Mouse (Mus musculus) midbrain, embryonic 10.5 days (tissue): ENCODE measurements at regions not wholly inside any gene's neighbourhood (a gene's known extent, or its start where the extent isn't known, plus 50 kb on each side); places are given as distances from the start of the nearest gene placed in this dataset.

ENCODE experiments used
- DNase-seq: peaks from one replicate; pipeline ENCODE4 v3.0.0-alpha.2; 2017; ENCODE audit warnings: low spot score
- H3K27ac ChIP-seq: fragments of 300-500 bp; sonication (generic); replicated peaks from 2 replicates; pipeline ENCODE4 v1.5.1; 2016; ENCODE audit warnings: mild to moderate bottlenecking
- H3K27me3 ChIP-seq: fragments of 300-500 bp; sonication (generic); 2 replicates; pipeline ENCODE4 v1.6.1; 2016; ENCODE audit warnings: low read depth, mild to moderate bottlenecking; ENCODE audit not compliant: poor library complexity, severe bottlenecking
- H3K36me3 ChIP-seq: fragments of 300-500 bp; sonication (generic); 2 replicates; pipeline ENCODE4 v1.6.1; 2016; ENCODE audit warnings: mild to moderate bottlenecking, moderate library complexity
- H3K4me1 ChIP-seq: fragments of 300-500 bp; sonication (generic); 2 replicates; pipeline ENCODE4 v1.6.1; 2016
- H3K4me3 ChIP-seq: fragments of 300-500 bp; sonication (generic); 2 replicates; pipeline ENCODE4 v1.5.1; 2016; ENCODE audit warnings: mild to moderate bottlenecking, moderate library complexity
- H3K9me3 ChIP-seq: fragments of 300-500 bp; sonication (generic); replicated peaks from 2 replicates; pipeline ENCODE4 v1.6.1; 2016; ENCODE audit warnings: mild to moderate bottlenecking
- WGBS: fragments of 180-500 bp; shearing (Covaris S2); methylation state at CpG from one replicate; pipeline ENCODE4 v1.1.7; 2016; 5-methylcytosine and 5-hydroxymethylcytosine counted together

DNA sequence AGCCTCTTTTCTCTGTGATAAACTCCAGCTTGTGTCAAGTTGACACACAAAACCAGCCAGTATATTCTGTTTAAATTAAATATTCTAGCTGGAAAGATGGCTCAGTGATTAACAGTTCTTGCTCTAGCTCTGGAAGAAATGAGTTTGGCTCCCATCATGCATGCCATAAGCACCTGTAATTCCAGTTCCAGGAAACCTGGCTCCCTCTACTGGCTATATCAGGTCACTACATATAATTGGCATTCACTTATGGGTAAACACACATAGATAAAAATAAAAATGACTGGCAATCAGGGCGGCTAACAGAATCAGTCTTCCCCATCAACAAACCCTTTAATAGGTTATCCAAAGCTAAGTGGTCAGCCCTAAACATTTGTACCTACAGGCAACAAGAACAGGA lies 194.2 kb downstream of the Alx1 start:
- Histone ChIP-seq H3K36me3 (no peaks in the 10 kb centered on the region), H3K27me3 (no peaks in the 10 kb centered on the region), H3K4me3 (no peak overlapping the region), H3K9me3 (no peaks in the 10 kb centered on the region), H3K27ac (no peak overlapping the region), H3K4me1 (no peaks in the 10 kb centered on the region)
- 54% methylated on average over 1 of the region's 1 CpGs for WGBS
- DNase-seq = no peak

DNA sequence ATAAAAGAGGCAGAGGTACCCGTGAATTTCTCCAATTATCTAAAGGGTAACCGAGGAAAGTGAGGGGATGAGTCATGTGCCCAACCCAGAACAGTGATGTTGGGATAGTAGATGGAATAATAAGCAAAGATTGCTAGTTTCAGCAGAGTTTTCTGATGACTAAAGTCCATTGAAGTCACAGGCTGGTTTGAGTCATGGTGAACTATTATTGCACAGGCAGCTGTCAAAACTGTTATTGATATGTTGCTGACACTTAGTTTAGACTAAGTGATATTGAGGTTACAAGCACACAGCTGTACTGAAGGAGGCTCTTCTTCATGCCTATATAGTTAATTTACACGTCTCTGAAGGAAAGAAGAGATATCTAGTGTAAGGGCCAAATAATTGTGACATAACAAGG lies 200.4 kb downstream of the Alx1 start:
- H3K27me3 ChIP-seq = no peaks in the 10 kb centered on the region

DNA sequence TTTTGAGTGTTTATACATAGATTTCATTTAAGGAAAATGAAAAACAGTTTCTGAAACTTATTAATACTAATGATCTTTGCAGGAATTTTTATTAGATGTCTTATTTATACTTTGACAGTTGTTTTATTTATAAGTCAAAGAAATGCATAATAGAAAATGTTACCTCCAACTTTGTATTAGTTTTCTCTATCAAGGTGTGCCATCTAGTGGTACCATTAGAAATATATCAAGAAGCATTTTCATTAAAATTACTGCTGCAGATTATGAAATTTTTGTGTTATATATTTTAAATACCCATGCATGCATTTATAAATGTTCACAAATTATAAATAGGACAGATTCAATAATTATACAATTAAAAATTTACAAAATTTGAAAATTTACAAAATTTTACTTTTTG lies 206.6 kb downstream of the Alx1 start:
- Histone ChIP-seq H3K27me3 (no peaks in the 10 kb centered on the region), H3K9me3 (no peaks in the 10 kb centered on the region), H3K27ac (no peak overlapping the region), H3K4me1 (no peaks in the 10 kb centered on the region), H3K4me3 (no peak overlapping the region), H3K36me3 (no peaks in the 10 kb centered on the region)
- DNase-seq = no peak

More for the DNA sequence above, 200.4 kb downstream of the Alx1 start:
- H3K9me3 ChIP-seq = no peaks in the 10 kb centered on the region
- DNase-seq = no peak
- no peak overlapping the region for H3K4me3 ChIP-seq
- no peak overlapping the region for H3K27ac ChIP-seq
- no peaks in the 10 kb centered on the region for H3K4me1 ChIP-seq
- no peaks in the 10 kb centered on the region for H3K36me3 ChIP-seq
- 75% methylated on average over 3 of the region's 3 CpGs for WGBS

DNA sequence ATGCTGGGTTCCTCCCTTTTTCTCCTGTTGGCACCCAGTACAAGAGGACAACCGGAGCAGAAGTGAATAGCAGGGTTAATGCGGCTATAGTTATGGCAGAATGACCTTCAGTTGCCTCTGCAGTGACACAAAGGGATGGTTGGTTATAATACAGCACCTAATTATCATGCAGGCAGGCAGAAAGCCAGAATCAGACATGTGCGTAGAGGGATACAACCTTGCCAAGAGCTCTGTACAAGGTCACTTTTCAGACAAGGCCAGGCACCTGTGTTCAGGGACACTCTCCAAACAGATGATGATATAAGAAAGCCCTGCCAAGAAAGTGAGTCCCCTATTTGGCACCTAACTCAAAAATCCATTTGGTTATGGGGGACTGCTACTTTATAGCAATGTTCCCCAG lies 228.6 kb downstream of the Alx1 start:
- Histone ChIP-seq H3K36me3 (no peaks in the 10 kb centered on the region), H3K27ac (no peak overlapping the region), H3K4me1 (no peaks in the 10 kb centered on the region), H3K4me3 (no peak overlapping the region), H3K9me3 (no peaks in the 10 kb centered on the region), H3K27me3 (no peaks in the 10 kb centered on the region)
- 80% methylated on average over 3 of the region's 3 CpGs for WGBS
- no peak for DNase-seq

DNA sequence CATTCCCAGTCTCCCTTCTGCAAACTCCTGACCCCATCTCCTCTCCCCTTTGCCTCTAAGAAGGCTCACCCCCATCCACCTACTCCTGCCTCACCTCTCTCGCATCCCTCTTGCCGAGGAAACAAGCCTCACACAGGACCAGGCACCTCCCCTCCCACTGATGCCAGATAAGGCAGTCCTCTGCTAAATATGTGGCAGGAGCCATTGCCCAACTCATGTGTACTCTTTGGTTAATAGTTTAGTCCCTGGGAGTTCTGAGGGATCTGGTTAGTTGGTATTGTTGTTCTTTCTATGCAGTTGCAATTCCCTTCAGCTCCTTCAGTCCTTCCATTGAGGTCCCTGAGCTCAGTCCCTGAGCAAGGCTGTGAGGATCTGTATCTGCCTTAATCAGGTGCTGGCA lies 250.8 kb downstream of the Alx1 start:
- WGBS = 74% methylated on average over 2 of the region's 2 CpGs
- no peak for DNase-seq
- H3K4me3 ChIP-seq = no peak overlapping the region
- H3K4me1 ChIP-seq = no peaks in the 10 kb centered on the region
- no peak overlapping the region for H3K27ac ChIP-seq
- H3K36me3 ChIP-seq = no peaks in the 10 kb centered on the region
- no peaks in the 10 kb centered on the region for H3K9me3 ChIP-seq
- H3K27me3 ChIP-seq = no peaks in the 10 kb centered on the region

DNA sequence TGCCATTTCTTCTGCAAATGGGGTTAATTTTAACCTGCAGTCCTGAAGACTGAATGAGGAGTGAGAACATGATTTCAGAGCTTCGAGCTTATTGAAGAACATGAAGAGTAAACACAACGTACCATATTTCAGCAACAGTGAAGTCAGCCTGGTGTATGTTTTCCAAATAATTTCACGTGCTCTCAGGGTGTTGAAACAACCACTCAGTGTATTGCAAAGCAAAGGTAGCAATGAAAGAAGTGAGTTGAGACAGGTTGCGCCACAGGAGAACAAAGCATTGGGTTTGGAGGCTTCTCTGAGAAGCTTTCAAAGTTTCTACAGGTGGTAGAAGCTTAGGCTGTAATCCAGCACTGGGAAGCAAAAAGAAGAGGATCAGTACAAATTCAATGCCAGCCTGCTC lies 251.7 kb downstream of the Rassf9 start:
- H3K36me3 ChIP-seq = no peaks in the 10 kb centered on the region
- DNase-seq = no peak
- WGBS = 85% methylated on average over 4 of the region's 4 CpGs
- H3K4me3 ChIP-seq = no peak overlapping the region
- H3K9me3 ChIP-seq = no peaks in the 10 kb centered on the region
- H3K27me3 ChIP-seq = no peaks in the 10 kb centered on the region
- H3K27ac ChIP-seq = no peak overlapping the region
- H3K4me1 ChIP-seq = no peaks in the 10 kb centered on the region

DNA sequence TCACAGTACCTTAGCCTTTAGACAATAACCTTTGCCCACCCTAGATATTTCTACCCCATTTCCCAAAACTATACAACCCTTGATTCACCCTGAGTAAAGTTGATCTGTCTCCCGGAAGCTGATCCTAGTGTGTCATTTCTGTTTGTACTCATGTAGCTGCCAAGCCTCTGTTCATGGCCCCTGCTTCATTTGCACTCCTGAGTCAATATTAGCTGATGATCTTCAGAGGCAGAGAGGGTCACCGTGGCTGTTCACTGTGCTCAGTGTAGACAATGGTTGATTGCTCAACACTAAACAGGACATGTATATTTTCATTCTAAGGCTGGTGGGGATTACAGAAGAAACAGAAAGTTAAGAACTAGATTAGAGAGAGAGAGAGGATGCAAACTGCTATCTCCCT lies 250.4 kb downstream of the Rassf9 start:
- no peak for DNase-seq
- Histone ChIP-seq H3K9me3 (no peaks in the 10 kb centered on the region), H3K27me3 (no peaks in the 10 kb centered on the region), H3K27ac (no peak overlapping the region), H3K36me3 (no peaks in the 10 kb centered on the region), H3K4me1 (no peaks in the 10 kb centered on the region), H3K4me3 (no peak overlapping the region)
- 70% methylated on average over 2 of the region's 2 CpGs for WGBS

DNA sequence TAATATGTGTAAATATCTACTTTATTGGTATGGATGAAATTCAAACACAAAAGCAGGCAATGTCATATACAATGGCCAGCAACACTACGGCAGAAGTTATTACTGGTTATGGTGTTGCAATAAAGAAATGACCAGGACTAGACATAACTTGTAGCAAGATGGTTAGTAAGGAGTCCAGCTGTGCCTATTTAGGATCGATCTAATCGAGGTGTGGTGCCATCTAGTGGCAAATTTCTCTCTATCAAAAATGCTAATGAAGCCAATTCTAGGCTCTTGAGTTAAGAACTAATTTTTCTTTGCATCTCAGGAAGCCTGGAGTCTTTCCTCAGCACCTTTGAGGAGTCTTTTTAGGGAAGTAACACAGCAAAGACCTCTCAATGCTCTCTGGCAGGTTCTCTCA lies 223.2 kb downstream of the Rassf9 start:
- H3K9me3 ChIP-seq = no peaks in the 10 kb centered on the region
- H3K36me3 ChIP-seq = no peaks in the 10 kb centered on the region
- no peak overlapping the region for H3K27ac ChIP-seq
- WGBS = 69% methylated on average over 3 of the region's 3 CpGs
- DNase-seq = no peak
- H3K4me1 ChIP-seq = peaks cover 5% of the 10 kb centered on the region
- no peak overlapping the region for H3K4me3 ChIP-seq
- no peaks in the 10 kb centered on the region for H3K27me3 ChIP-seq

DNA sequence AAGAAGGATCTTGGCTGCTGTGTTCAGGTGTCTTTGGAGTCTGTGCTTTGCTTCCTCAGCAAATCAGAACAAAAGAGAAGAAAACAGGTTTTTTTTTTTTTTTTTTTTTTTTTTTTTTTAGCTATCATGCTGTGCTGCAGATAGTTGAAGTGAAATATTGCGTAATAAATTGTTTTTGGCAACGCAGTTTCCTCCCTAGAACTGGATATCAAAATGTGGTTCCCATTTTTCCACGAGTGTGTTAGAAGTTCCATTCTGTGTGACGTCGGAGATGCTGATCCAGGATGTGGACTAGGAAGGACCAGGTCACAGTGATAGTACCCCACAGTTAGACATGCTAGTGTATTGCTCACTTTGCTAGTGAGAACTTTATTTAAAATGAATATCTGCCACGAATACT lies 220.4 kb downstream of the Rassf9 start:
- Histone ChIP-seq H3K4me3 (no peak overlapping the region), H3K9me3 (no peaks in the 10 kb centered on the region), H3K4me1 (peaks cover 5% of the 10 kb centered on the region), H3K36me3 (no peaks in the 10 kb centered on the region), H3K27ac (no peak overlapping the region), H3K27me3 (no peaks in the 10 kb centered on the region)
- WGBS = 91% methylated on average over 6 of the region's 6 CpGs
- DNase-seq = no peak

DNA sequence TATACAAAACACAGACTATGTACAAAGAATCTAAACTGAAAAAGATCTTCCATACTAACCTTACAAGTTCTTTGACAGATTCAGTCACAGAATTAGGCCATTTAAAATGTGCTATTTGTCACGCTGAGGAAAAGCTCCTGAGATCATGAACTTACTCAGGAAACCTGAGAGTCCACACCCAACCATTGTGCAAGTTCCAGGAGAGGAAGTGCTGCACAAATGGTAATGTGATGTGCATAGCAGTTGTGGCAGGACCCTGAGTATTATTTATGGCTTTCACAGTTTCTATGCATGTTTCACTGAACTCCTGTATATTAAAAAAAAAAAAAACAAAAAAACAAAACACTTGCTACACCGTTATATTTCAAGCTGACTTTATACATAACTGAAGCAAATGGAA lies 200.2 kb downstream of the Rassf9 start:
- no peak overlapping the region for H3K4me3 ChIP-seq
- no peak overlapping the region for H3K27ac ChIP-seq
- H3K9me3 ChIP-seq = no peaks in the 10 kb centered on the region
- no peak for DNase-seq
- no peaks in the 10 kb centered on the region for H3K36me3 ChIP-seq
- H3K27me3 ChIP-seq = no peaks in the 10 kb centered on the region
- 86% methylated on average over 2 of the region's 2 CpGs for WGBS
- H3K4me1 ChIP-seq = no peaks in the 10 kb centered on the region

DNA sequence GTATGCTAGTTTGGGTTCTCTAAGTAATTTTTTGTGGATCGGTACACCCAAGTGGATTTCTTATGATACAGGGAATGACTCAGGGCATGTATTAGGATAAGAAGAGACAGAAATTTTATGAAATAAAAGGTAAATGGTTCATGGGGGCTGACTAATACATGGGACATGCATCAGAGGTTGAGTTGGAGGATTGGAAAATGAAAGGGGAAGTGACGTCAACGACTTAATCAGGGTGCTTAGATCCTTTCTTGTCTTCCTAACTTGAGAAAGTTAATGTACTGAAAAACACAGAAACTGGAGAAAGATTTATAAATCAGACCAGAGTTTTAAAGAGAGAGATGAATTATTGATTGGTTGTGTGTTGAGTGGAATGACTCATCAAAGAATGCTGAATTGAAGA lies 193.8 kb downstream of the Rassf9 start:
- Histone ChIP-seq H3K9me3 (no peaks in the 10 kb centered on the region), H3K27me3 (no peaks in the 10 kb centered on the region), H3K4me1 (no peaks in the 10 kb centered on the region), H3K4me3 (no peak overlapping the region), H3K36me3 (no peaks in the 10 kb centered on the region), H3K27ac (no peak overlapping the region)
- no peak for DNase-seq
- 92% methylated on average over 3 of the region's 3 CpGs for WGBS

DNA sequence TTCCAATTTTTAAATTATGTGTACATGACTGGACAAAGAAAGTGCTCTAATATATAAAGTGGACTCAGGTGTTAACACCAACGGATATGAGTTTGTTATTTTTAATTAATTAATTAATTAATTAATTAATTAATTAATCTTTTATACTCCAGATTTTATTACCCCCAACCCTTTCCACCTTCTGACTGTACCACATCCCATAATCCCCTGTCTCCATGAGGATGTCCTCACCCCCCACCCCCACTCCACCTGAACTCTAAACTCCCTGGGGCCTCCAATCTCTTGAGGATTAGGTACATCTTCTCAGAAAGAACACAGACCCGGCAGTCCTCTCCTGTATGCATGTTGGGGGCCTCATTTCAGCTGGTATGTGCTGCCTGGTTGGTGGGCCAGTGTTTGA lies 182.8 kb downstream of the Rassf9 start:
- DNase-seq = no peak
- Histone ChIP-seq H3K9me3 (no peaks in the 10 kb centered on the region), H3K4me3 (no peak overlapping the region), H3K27me3 (no peaks in the 10 kb centered on the region), H3K36me3 (no peaks in the 10 kb centered on the region), H3K27ac (no peak overlapping the region), H3K4me1 (no peaks in the 10 kb centered on the region)
- WGBS = 73% methylated on average over 2 of the region's 2 CpGs

DNA sequence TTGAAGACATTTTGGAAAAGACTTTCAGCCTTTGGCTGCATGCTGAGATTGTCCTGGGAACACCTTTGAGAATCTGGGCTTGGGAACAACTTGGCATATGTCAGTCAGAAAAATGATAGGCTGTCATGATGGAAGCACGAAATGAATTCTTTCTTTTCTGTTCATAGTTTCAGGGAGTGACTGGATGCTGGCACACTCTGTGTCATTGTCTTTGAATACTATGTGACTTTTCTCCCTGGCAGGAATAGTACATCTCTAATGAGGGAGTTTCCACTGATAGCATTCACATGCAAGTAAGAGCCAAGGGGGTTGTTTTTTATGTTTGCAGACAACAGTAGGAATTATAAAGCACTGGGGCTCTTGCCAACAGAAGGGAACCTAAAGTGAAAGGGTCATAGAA lies 177.9 kb downstream of the Rassf9 start:
- DNase-seq = no peak
- Histone ChIP-seq H3K9me3 (no peaks in the 10 kb centered on the region), H3K27ac (no peak overlapping the region), H3K4me3 (no peak overlapping the region), H3K4me1 (no peaks in the 10 kb centered on the region), H3K36me3 (no peaks in the 10 kb centered on the region), H3K27me3 (no peaks in the 10 kb centered on the region)
- 64% methylated on average over 1 of the region's 1 CpGs for WGBS

DNA sequence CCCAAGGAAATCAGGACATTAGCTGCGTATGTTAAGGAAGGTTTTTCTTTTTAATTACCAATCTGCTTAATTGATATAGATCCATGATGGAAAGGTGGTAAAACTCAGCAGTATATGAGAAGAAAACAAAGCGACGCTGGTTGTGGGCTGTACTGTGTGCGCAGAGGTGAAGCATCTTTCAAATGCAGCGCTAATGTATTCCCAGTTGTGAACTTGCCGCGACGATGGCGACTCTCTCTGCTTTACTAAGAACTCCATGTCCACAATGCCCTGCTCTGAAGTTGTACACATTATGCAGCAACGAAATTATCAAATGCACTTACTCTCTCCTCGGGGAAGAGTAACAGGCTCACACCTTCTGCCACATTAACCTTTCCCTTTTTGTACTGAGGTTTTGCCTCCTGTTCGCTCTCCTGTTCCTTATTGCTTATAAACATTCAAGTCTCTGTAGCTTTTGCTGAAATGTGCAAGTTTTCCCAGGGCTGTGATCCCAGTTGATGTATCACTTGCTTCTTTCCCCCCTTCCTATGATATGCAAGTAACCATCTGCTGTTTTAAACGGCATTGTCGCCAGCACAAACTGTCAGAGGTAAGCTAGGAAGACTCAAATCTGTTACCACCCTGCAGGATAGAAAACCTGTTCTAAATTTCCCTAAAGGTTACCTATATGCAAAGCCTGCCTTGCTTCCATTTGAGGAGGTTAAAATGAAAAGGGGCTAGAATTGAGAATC lies 174.8 kb downstream of the Rassf9 start:
- no peak for DNase-seq

More for the DNA sequence above, 174.8 kb downstream of the Rassf9 start:
- no peaks in the 10 kb centered on the region; the same call in 1 of the 2 replicates for H3K4me1 ChIP-seq
- no peaks in the 10 kb centered on the region for H3K36me3 ChIP-seq
- no peaks in the 10 kb centered on the region for H3K27me3 ChIP-seq
- H3K9me3 ChIP-seq = no peaks in the 10 kb centered on the region
- WGBS = 81% methylated on average over 14 of the region's 14 CpGs
- H3K4me3 ChIP-seq = no peak overlapping the region
- H3K27ac ChIP-seq = no peak overlapping the region
